Mouse (Mus musculus): ENCODE results near the gene 1700016K19Rik.

DNA sequence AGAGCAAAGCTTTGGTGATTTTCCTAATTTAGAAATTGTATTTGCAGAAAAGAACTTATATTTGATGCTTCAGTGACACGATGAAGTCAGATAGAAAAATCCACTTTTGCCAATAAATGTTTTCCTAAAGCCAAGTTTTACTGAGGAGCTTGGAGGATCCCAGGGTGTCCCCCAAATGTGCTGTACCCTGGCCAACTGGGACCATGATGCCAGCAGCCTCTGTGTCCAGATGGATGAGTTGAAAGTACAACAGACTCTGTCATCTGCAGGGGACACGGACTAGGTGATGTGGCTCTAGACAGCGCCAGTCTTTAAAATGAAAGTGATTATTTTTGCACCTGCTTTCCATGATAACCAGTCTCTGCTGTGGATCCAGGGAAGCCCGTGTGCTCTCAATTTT, 20.2 kb downstream of the 1700016K19Rik start:
- no peak for TF ChIP-seq CTCF (IDR thresholded peaks at IDR 0.05; ENCODE audit: control insufficient read depth, insufficient read depth, insufficient read length)
- TF ChIP-seq USF1 (IDR thresholded peaks at IDR 0.05; ENCODE audit: low read depth): no peak
- no peak for TF ChIP-seq MYOD1 (IDR thresholded peaks at IDR 0.05; ENCODE audit: control insufficient read depth, insufficient read length, low read depth)
- TF ChIP-seq MAX (IDR thresholded peaks at IDR 0.05): no peak
- TF ChIP-seq FOSL1 (IDR thresholded peaks at IDR 0.05; ENCODE audit: insufficient read depth, low read length, poor library complexity, severe bottlenecking): no peak

All from C2C12 (cell line).